Mouse (Mus musculus): ENCODE measurements around the gene Nr2c1.
A peak's percentile ranks its signal among the peaks of the same experiment; 100 is the strongest.

Gene Nr2c1

GRCm38 (mm10) chr10:94204973-94205372 lies 57.1 kb downstream of the Nr2c1 start:
- DNase-seq (ENCODE audit: low read depth, low spot score) = no peak

- no peak for DNase-seq (ENCODE audit: low read depth, low spot score)
Measured at GRCm38 (mm10) chr10:94210718-94211618, 63.1 kb downstream of the Nr2c1 start.

- DNase-seq (ENCODE audit: low read depth, low spot score) = no peak
Measured at GRCm38 (mm10) chr10:94211725-94212124, 63.9 kb downstream of the Nr2c1 start.

GRCm38 (mm10) chr10:94225026-94225750 lies 77.4 kb downstream of the Nr2c1 start:
- peak; percentile 32 for DNase-seq (ENCODE audit: low read depth, low spot score)

- peak; percentile 24 for DNase-seq (ENCODE audit: low read depth, low spot score)
Measured at GRCm38 (mm10) chr10:94230172-94230981, 82.6 kb downstream of the Nr2c1 start.

GRCm38 (mm10) chr10:94231025-94231424 lies 83.2 kb downstream of the Nr2c1 start:
- no peak for DNase-seq (ENCODE audit: low read depth, low spot score)

DNA sequence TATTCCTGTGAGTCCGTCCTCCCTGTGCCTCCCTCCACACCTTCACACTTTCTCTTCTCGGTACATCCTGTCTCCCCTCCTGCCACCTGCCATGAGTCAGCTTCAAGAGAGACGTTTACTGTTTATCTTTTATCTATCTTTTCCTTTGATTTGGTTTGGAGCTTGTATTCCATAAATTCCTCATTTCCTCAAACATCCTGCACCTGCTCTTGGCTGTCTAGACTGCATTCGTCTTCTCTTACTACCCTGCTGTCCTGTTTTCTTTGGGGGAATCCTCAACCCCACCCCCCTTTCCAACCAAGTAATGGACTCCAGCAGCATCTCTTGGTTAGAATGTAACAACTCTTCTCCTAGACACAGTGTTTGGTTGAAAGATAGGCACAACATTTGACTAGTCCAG lies 87.4 kb downstream of the Nr2c1 start:
- DNase-seq (ENCODE audit: low read depth, low spot score) = no peak

- DNase-seq (ENCODE audit: low read depth, low spot score) = no peak
Measured at GRCm38 (mm10) chr10:94241346-94241745, 93.5 kb downstream of the Nr2c1 start.
